Mouse (Mus musculus): Measurements from ENCODE around the gene 6430548M08Rik. TPM values are rescaled to one million over a fixed set of nuclear protein-coding genes. Genes with fewer than 3 reads are reported as not detected.

The 6430548M08Rik gene
- polyA plus RNA-seq, 1 experiment = 8.4 TPM

- no peaks in the 10 kb centered on the region for H3K4me1 ChIP-seq (ENCODE audit: control insufficient read depth, insufficient read depth, low read length)
- DNase-seq = no peak
- H3K27me3 ChIP-seq (replicated peaks; ENCODE audit: control insufficient read depth, insufficient read depth, low read length) = no peaks in the 10 kb centered on the region
- no peak overlapping the region for H3K4me3 ChIP-seq (ENCODE audit: insufficient read depth, low read depth, low read length)
- whole genome bisulfite sequencing = 55% methylated on average over 7 of the region's 7 CpGs
- H3K27ac ChIP-seq (ENCODE audit: insufficient read depth, low read depth, low read length) = no peak overlapping the region
- H3K36me3 ChIP-seq (ENCODE audit: control insufficient read depth, insufficient read depth, low read length) = no peaks in the 10 kb centered on the region
- no peak for TF ChIP-seq POLR2A (IDR thresholded peaks at IDR 0.05; ENCODE audit: low read depth, low read length)
- no peak for TF ChIP-seq CTCF (conservative IDR thresholded peaks at IDR 0.05; ENCODE audit: insufficient read depth, insufficient read length, low read depth, low read length)
Measured at GRCm38 (mm10) chr8:120152636-120153035, 38.7 kb downstream of the 6430548M08Rik start.

- Histone ChIP-seq H3K4me1 (ENCODE audit: control insufficient read depth, insufficient read depth, low read length) (no peaks in the 10 kb centered on the region), H3K27ac (ENCODE audit: insufficient read depth, low read depth, low read length) (no peak overlapping the region), H3K36me3 (ENCODE audit: control insufficient read depth, insufficient read depth, low read length) (no peaks in the 10 kb centered on the region)
Measured at GRCm38 (mm10) chr8:120160366-120160765, 46.4 kb downstream of the 6430548M08Rik start.

GRCm38 (mm10) chr8:120161658-120162403 is 47.9 kb downstream of the 6430548M08Rik start:
- H3K27ac ChIP-seq (ENCODE audit: insufficient read depth, low read depth, low read length) = no peak overlapping the region
- no peak for DNase-seq
- 79% methylated on average over 16 of the region's 16 CpGs for WGBS

More at GRCm38 (mm10) chr8:120160366-120160765, 46.4 kb downstream of the 6430548M08Rik start:
- no peak for DNase-seq
- no peaks in the 10 kb centered on the region for H3K27me3 ChIP-seq (replicated peaks; ENCODE audit: control insufficient read depth, insufficient read depth, low read length)
- 82% methylated on average over 8 of the region's 8 CpGs for WGBS
- TF ChIP-seq POLR2A (IDR thresholded peaks at IDR 0.05; ENCODE audit: low read depth, low read length) (no peak), CTCF (conservative IDR thresholded peaks at IDR 0.05; ENCODE audit: insufficient read depth, insufficient read length, low read depth, low read length) (no peak)
- H3K4me3 ChIP-seq (ENCODE audit: insufficient read depth, low read depth, low read length) = no peak overlapping the region

GRCm38 (mm10) chr8:120162404-120162752 is 48.4 kb downstream of the 6430548M08Rik start:
- 82% methylated on average over 5 of the region's 5 CpGs for WGBS
- no peaks in the 10 kb centered on the region for H3K4me1 ChIP-seq (ENCODE audit: control insufficient read depth, insufficient read depth, low read length)
- no peak overlapping the region for H3K27ac ChIP-seq (ENCODE audit: insufficient read depth, low read depth, low read length)
- no peak overlapping the region for H3K4me3 ChIP-seq (ENCODE audit: insufficient read depth, low read depth, low read length)
- H3K36me3 ChIP-seq (ENCODE audit: control insufficient read depth, insufficient read depth, low read length) = no peaks in the 10 kb centered on the region
- no peaks in the 10 kb centered on the region for H3K27me3 ChIP-seq (replicated peaks; ENCODE audit: control insufficient read depth, insufficient read depth, low read length)
- DNase-seq = no peak
- TF ChIP-seq POLR2A (IDR thresholded peaks at IDR 0.05; ENCODE audit: low read depth, low read length) = no peak
- TF ChIP-seq CTCF (conservative IDR thresholded peaks at IDR 0.05; ENCODE audit: insufficient read depth, insufficient read length, low read depth, low read length) = no peak

More at GRCm38 (mm10) chr8:120161658-120162403, 47.9 kb downstream of the 6430548M08Rik start:
- no peak for TF ChIP-seq POLR2A (IDR thresholded peaks at IDR 0.05; ENCODE audit: low read depth, low read length)
- no peak for TF ChIP-seq CTCF (conservative IDR thresholded peaks at IDR 0.05; ENCODE audit: insufficient read depth, insufficient read length, low read depth, low read length)
- no peaks in the 10 kb centered on the region for H3K36me3 ChIP-seq (ENCODE audit: control insufficient read depth, insufficient read depth, low read length)
- no peaks in the 10 kb centered on the region for H3K27me3 ChIP-seq (replicated peaks; ENCODE audit: control insufficient read depth, insufficient read depth, low read length)
- H3K4me3 ChIP-seq (ENCODE audit: insufficient read depth, low read depth, low read length) = no peak overlapping the region
- H3K4me1 ChIP-seq (ENCODE audit: control insufficient read depth, insufficient read depth, low read length) = no peaks in the 10 kb centered on the region

GRCm38 (mm10) chr8:120163376-120163775 is 49.4 kb downstream of the 6430548M08Rik start:
- no peak overlapping the region for H3K27ac ChIP-seq (ENCODE audit: insufficient read depth, low read depth, low read length)
- 81% methylated on average over 8 of the region's 8 CpGs for WGBS
- TF ChIP-seq CTCF (conservative IDR thresholded peaks at IDR 0.05; ENCODE audit: insufficient read depth, insufficient read length, low read depth, low read length) (no peak), POLR2A (IDR thresholded peaks at IDR 0.05; ENCODE audit: low read depth, low read length) (no peak)
- no peak overlapping the region for H3K4me3 ChIP-seq (ENCODE audit: insufficient read depth, low read depth, low read length)
- no peaks in the 10 kb centered on the region for H3K4me1 ChIP-seq (ENCODE audit: control insufficient read depth, insufficient read depth, low read length)
- DNase-seq = no peak
- H3K36me3 ChIP-seq (ENCODE audit: control insufficient read depth, insufficient read depth, low read length) = no peaks in the 10 kb centered on the region
- no peaks in the 10 kb centered on the region for H3K27me3 ChIP-seq (replicated peaks; ENCODE audit: control insufficient read depth, insufficient read depth, low read length)

- H3K36me3 ChIP-seq (ENCODE audit: control insufficient read depth, insufficient read depth, low read length) = no peaks in the 10 kb centered on the region
- WGBS = 68% methylated on average over 5 of the region's 5 CpGs
- no peaks in the 10 kb centered on the region for H3K27me3 ChIP-seq (replicated peaks; ENCODE audit: control insufficient read depth, insufficient read depth, low read length)
- no peak overlapping the region for H3K4me3 ChIP-seq (ENCODE audit: insufficient read depth, low read depth, low read length)
- peak overlapping the region; percentile 45; the same call in 1 of the 2 replicates for H3K27ac ChIP-seq (ENCODE audit: insufficient read depth, low read depth, low read length)
- TF ChIP-seq POLR2A (IDR thresholded peaks at IDR 0.05; ENCODE audit: low read depth, low read length) = no peak
- TF ChIP-seq CTCF (conservative IDR thresholded peaks at IDR 0.05; ENCODE audit: insufficient read depth, insufficient read length, low read depth, low read length) = no peak
- DNase-seq = peak; percentile 49
- H3K4me1 ChIP-seq (ENCODE audit: control insufficient read depth, insufficient read depth, low read length) = no peaks in the 10 kb centered on the region
Measured at GRCm38 (mm10) chr8:120164026-120164425, 50.1 kb downstream of the 6430548M08Rik start.

- Histone ChIP-seq H3K36me3 (ENCODE audit: control insufficient read depth, insufficient read depth, low read length) (no peaks in the 10 kb centered on the region), H3K27me3 (replicated peaks; ENCODE audit: control insufficient read depth, insufficient read depth, low read length) (no peaks in the 10 kb centered on the region), H3K4me1 (ENCODE audit: control insufficient read depth, insufficient read depth, low read length) (no peaks in the 10 kb centered on the region), H3K27ac (ENCODE audit: insufficient read depth, low read depth, low read length) (no peak overlapping the region), H3K4me3 (ENCODE audit: insufficient read depth, low read depth, low read length) (no peak overlapping the region)
- DNase-seq = no peak
- TF ChIP-seq POLR2A (IDR thresholded peaks at IDR 0.05; ENCODE audit: low read depth, low read length) = no peak
- TF ChIP-seq CTCF (conservative IDR thresholded peaks at IDR 0.05; ENCODE audit: insufficient read depth, insufficient read length, low read depth, low read length) = no peak
- WGBS = 51% methylated on average over 8 of the region's 8 CpGs
Measured at GRCm38 (mm10) chr8:120167136-120167535, 53.2 kb downstream of the 6430548M08Rik start.
